Mouse (Mus musculus) heart, postnatal 10 days (tissue): Measurements from ENCODE around the gene Syt2. TPM values are rescaled to one million over a fixed set of nuclear protein-coding genes. Genes with fewer than 3 reads are reported as not detected.

Experiments used
- DNase-seq, 2 experiments: peaks; one replicate each; pipeline ENCODE4 v3.0.0; 2021
- intact Hi-C: fragments of 180-260 bp; cut with DNase I; formaldehyde crosslinking; loops from one replicate; pipeline ENCODE4 v1.15.1; 2025
- total RNA-seq, 2 experiments: library from RNA; stranded (reverse); gene quantifications; 2 replicates each; pipeline ENCODE4 v1.2.3; 2021

The Syt2 gene
- under 1 TPM in 1 of 2 experiments, not detected in 1; 0.31 TPM for total RNA-seq

GRCm38 (mm10) chr1:134646261-134646962, at the start of gene Syt2:
Gene Syt2, plus strand, starts transcription at chr1:134646677.
- intact Hi-C loops, result no loop called here

GRCm38 (mm10) chr1:134597339-134598054, 49.0 kb upstream of the Syt2 start:
- DNase-seq, result no peak
- intact Hi-C loops, result no loop called here

More at GRCm38 (mm10) chr1:134646261-134646962, at the start of gene Syt2:
- peak in 1 of 2 experiments; percentile 21 for DNase-seq

GRCm38 (mm10) chr1:134604086-134604485, 42.4 kb upstream of the Syt2 start:
- intact Hi-C loops, result no loop called here
- DNase-seq, result no peak

- intact Hi-C loops, result loop anchor here (2.0 to 5.0 kb wide), 2 partner anchors 89 to 233 kb away; no protein-coding TSS in a partner anchor
Observed at GRCm38 (mm10) chr1:134605670-134606069, 40.8 kb upstream of the Syt2 start.

GRCm38 (mm10) chr1:134606381-134606780, 40.1 kb upstream of the Syt2 start:
- intact Hi-C loops, result loop anchor here (2.0 to 5.0 kb wide), 2 partner anchors 90 to 234 kb away; no protein-coding TSS in a partner anchor
- DNase-seq, result no peak

More at GRCm38 (mm10) chr1:134605670-134606069, 40.8 kb upstream of the Syt2 start:
- no peak for DNase-seq

GRCm38 (mm10) chr1:134607279-134607678, 39.2 kb upstream of the Syt2 start:
- intact Hi-C loops, result loop anchor here (2.0 to 5.0 kb wide), 2 partner anchors 90 to 235 kb away; no protein-coding TSS in a partner anchor
- no peak for DNase-seq

- no peak for DNase-seq
- intact Hi-C loops, result loop anchor here (5.0 kb wide), 1 partner anchor 237 kb away; no protein-coding TSS in a partner anchor
Observed at GRCm38 (mm10) chr1:134609172-134609571, 37.3 kb upstream of the Syt2 start.

- DNase-seq, result no peak
- intact Hi-C loops, result no loop called here
Observed at GRCm38 (mm10) chr1:134614554-134614953, 31.9 kb upstream of the Syt2 start.

- intact Hi-C loops, result no loop called here
Observed at GRCm38 (mm10) chr1:134614988-134615387, 31.5 kb upstream of the Syt2 start.

GRCm38 (mm10) chr1:134617656-134618055, 28.8 kb upstream of the Syt2 start:
- no peak for DNase-seq
- intact Hi-C loops, result no loop called here

More at GRCm38 (mm10) chr1:134614988-134615387, 31.5 kb upstream of the Syt2 start:
- no peak for DNase-seq

- no peak for DNase-seq
- intact Hi-C loops, result no loop called here
Observed at GRCm38 (mm10) chr1:134625325-134625724, 21.2 kb upstream of the Syt2 start.

GRCm38 (mm10) chr1:134629455-134629854, 17.0 kb upstream of the Syt2 start:
- intact Hi-C loops, result no loop called here
- DNase-seq, result no peak

- DNase-seq, result no peak
- intact Hi-C loops, result no loop called here
Observed at GRCm38 (mm10) chr1:134634296-134634695, 12.2 kb upstream of the Syt2 start.

- no peak for DNase-seq
- intact Hi-C loops, result loop anchor here (5.0 kb wide), 2 partner anchors 91 to 326 kb away; partner anchors contain the start of gene Ube2t
Observed at GRCm38 (mm10) chr1:134636245-134636644, 10.2 kb upstream of the Syt2 start.

- intact Hi-C loops, result loop anchor here (5.0 kb wide), 2 partner anchors 91 to 326 kb away; partner anchors contain the start of gene Ube2t
- peak; percentile 21 to 56 for DNase-seq
Observed at GRCm38 (mm10) chr1:134636684-134637083, 9.8 kb upstream of the Syt2 start.

GRCm38 (mm10) chr1:134638041-134638440, 8.4 kb upstream of the Syt2 start:
- intact Hi-C loops, result loop anchor here (2.0 to 5.0 kb wide), 3 partner anchors 89 to 324 kb away; partner anchors contain the start of gene Ube2t

GRCm38 (mm10) chr1:134638522-134638921, 8.0 kb upstream of the Syt2 start:
- intact Hi-C loops, result loop anchor here (2.0 to 5.0 kb wide), 3 partner anchors 89 to 324 kb away; partner anchors contain the start of gene Ube2t
- DNase-seq, result peak; percentile 60 to 74

More at GRCm38 (mm10) chr1:134638041-134638440, 8.4 kb upstream of the Syt2 start:
- no peak for DNase-seq

- intact Hi-C loops, result loop anchor here (2.0 to 5.0 kb wide), 3 partner anchors 88 to 323 kb away; partner anchors contain the start of gene Ube2t
- no peak for DNase-seq
Observed at GRCm38 (mm10) chr1:134639460-134639859, 7.0 kb upstream of the Syt2 start.

- intact Hi-C loops, result loop anchor here (2.0 kb wide), 1 partner anchor 213 kb away; no protein-coding TSS in a partner anchor
- no peak for DNase-seq
Observed at GRCm38 (mm10) chr1:134641507-134641906, 5.0 kb upstream of the Syt2 start.

- no peak for DNase-seq
- intact Hi-C loops, result no loop called here
Observed at GRCm38 (mm10) chr1:134643702-134644101, 2.8 kb upstream of the Syt2 start.
